Mouse (Mus musculus) macrophage (primary cell): Measurements from ENCODE around the gene Lpar4. TPM values are rescaled to one million over a fixed set of nuclear protein-coding genes. Genes with fewer than 3 reads are reported as not detected.

Source experiments
- polyA plus RNA-seq: library from polyadenylated mRNA; stranded (reverse); fragments of 250-400 nt; gene quantifications from 3 replicates; pipeline ENCODE4 v1.2.4, GENCODE M21; 2018; ENCODE audit warnings: inconsistent platforms

Lpar4 gene
- polyA plus RNA-seq, 1 experiment from 2014 or later = not detected

Other genes with a start within 250 kb of the Lpar4 start
- not detected in 3 replicates for gene Rtl3, start 80.0 kb upstream of the Lpar4 start, polyA plus RNA-seq
- gene P2ry10, start 167.9 kb downstream of the Lpar4 start, polyA plus RNA-seq = 0.16 to 0.76 TPM (median 0.25 TPM) in 3 replicates
- gene P2ry10b, start 228.3 kb downstream of the Lpar4 start, polyA plus RNA-seq = 6.6 to 16.1 TPM (median 16.1 TPM) in 3 replicates